Mouse (Mus musculus): ENCODE results near the gene Arl15.

The Arl15 gene

GRCm38 (mm10) chr13:113986864-113987562, 192.7 kb downstream of the Arl15 start:
- DNase-seq (ENCODE audit: low spot score in 2 of 2): no peak

GRCm38 (mm10) chr13:113990247-113990646, 195.9 kb downstream of the Arl15 start:
- DNase-seq (ENCODE audit: low spot score in 2 of 2): no peak

- DNase-seq (ENCODE audit: low spot score in 2 of 2): no peak
Measured at GRCm38 (mm10) chr13:113990701-113991100, 196.4 kb downstream of the Arl15 start.

- no peak for DNase-seq (ENCODE audit: low spot score in 2 of 2)
Measured at GRCm38 (mm10) chr13:113993066-113993465, 198.8 kb downstream of the Arl15 start.

- no peak for DNase-seq (ENCODE audit: low spot score in 2 of 2)
Measured at GRCm38 (mm10) chr13:113994586-113994985, 200.3 kb downstream of the Arl15 start.

GRCm38 (mm10) chr13:113995490-113996236, 201.4 kb downstream of the Arl15 start:
- no peak for DNase-seq (ENCODE audit: low spot score in 2 of 2)

GRCm38 (mm10) chr13:113998811-113999210, 204.5 kb downstream of the Arl15 start:
- no peak for DNase-seq (ENCODE audit: low spot score in 2 of 2)

GRCm38 (mm10) chr13:114003463-114003862, 209.2 kb downstream of the Arl15 start:
- no peak for DNase-seq (ENCODE audit: low spot score in 2 of 2)

GRCm38 (mm10) chr13:114004191-114004590, 209.9 kb downstream of the Arl15 start:
- no peak for DNase-seq (ENCODE audit: low spot score in 2 of 2)

GRCm38 (mm10) chr13:114009786-114010185, 215.5 kb downstream of the Arl15 start:
- no peak for DNase-seq (ENCODE audit: low spot score in 2 of 2)

GRCm38 (mm10) chr13:114010521-114010920, 216.2 kb downstream of the Arl15 start:
- DNase-seq (ENCODE audit: low spot score in 2 of 2): no peak

GRCm38 (mm10) chr13:114011019-114011418, 216.7 kb downstream of the Arl15 start:
- no peak for DNase-seq (ENCODE audit: low spot score in 2 of 2)

GRCm38 (mm10) chr13:114017928-114018327, 223.6 kb downstream of the Arl15 start:
- DNase-seq (ENCODE audit: low spot score in 2 of 2): no peak

- peak in 1 of 2 experiments; percentile 8 for DNase-seq (ENCODE audit: low spot score in 2 of 2)
Measured at GRCm38 (mm10) chr13:114023541-114023940, 229.2 kb downstream of the Arl15 start.

GRCm38 (mm10) chr13:114026306-114026705, 232.0 kb downstream of the Arl15 start:
- DNase-seq (ENCODE audit: low spot score in 2 of 2): no peak

GRCm38 (mm10) chr13:114026751-114027150, 232.4 kb downstream of the Arl15 start:
- DNase-seq (ENCODE audit: low spot score in 2 of 2): no peak

GRCm38 (mm10) chr13:114048071-114048470, 253.8 kb downstream of the Arl15 start:
- no peak for DNase-seq (ENCODE audit: low spot score in 2 of 2)

- no peak for DNase-seq (ENCODE audit: low spot score in 2 of 2)
Measured at GRCm38 (mm10) chr13:114048688-114049087, 254.4 kb downstream of the Arl15 start.

GRCm38 (mm10) chr13:114051151-114051850, 257.0 kb downstream of the Arl15 start:
- no peak for DNase-seq (ENCODE audit: low spot score in 2 of 2)

- no peak for DNase-seq (ENCODE audit: low spot score in 2 of 2)
Measured at GRCm38 (mm10) chr13:114052426-114053205, 258.3 kb downstream of the Arl15 start.

- DNase-seq (ENCODE audit: low spot score in 2 of 2): no peak
Measured at GRCm38 (mm10) chr13:114053261-114053660, 259.0 kb downstream of the Arl15 start.

- DNase-seq (ENCODE audit: low spot score in 2 of 2): no peak
Measured at GRCm38 (mm10) chr13:114055686-114056085, 261.4 kb downstream of the Arl15 start.

Data from urinary bladder, adult 18-20 months (tissue).